Mouse (Mus musculus): ENCODE measurements around the gene Ptcd2. TPM values are rescaled to one million over a fixed set of nuclear protein-coding genes. Genes with fewer than 3 reads are reported as not detected.

Ptcd2 gene
- total and polyA plus RNA-seq, 3 experiments: 32.4 to 58.8 (median 34.7) TPM

- H3K4me1 ChIP-seq (ENCODE audit: insufficient read depth, low read depth, low read length): no peaks in the 10 kb centered on the region
- DNase-seq (ENCODE audit: low spot score) (no peak), ATAC-seq (ENCODE audit: extremely low read depth, insufficient number of reproducible peaks, low FRiP score, poor library complexity, severe bottlenecking) (no peak)
- no peak overlapping the region for H3K4me3 ChIP-seq (ENCODE audit: low read depth, low read length)
- TF ChIP-seq GATA2 (IDR thresholded peaks at IDR 0.05; ENCODE audit: borderline replicate concordance, low read depth, low read length) (no peak), POLR2AphosphoS5 (IDR thresholded peaks at IDR 0.05; ENCODE audit: insufficient replicate concordance, low read depth, low read length) (no peak), CTCF (IDR thresholded peaks at IDR 0.05; ENCODE audit: low read depth, low read length) (no peak), GATA1 (IDR thresholded peaks at IDR 0.05; ENCODE audit: borderline replicate concordance, low read length) (no peak), TAL1 (conservative IDR thresholded peaks at IDR 0.05; ENCODE audit: low read depth, low read length) (no peak)
- no peaks in the 10 kb centered on the region for H3K36me3 ChIP-seq (replicated peaks)
- no peaks in the 10 kb centered on the region for H3K9me3 ChIP-seq (replicated peaks)
- H3K27me3 ChIP-seq (ENCODE audit: insufficient read depth, low read length): peaks cover 3% of the 10 kb centered on the region; the same call in 1 of the 2 replicates
These were observed 57.3 kb downstream of the Ptcd2 start for GRCm38 (mm10) chr13:99287207-99287606.

DNA sequence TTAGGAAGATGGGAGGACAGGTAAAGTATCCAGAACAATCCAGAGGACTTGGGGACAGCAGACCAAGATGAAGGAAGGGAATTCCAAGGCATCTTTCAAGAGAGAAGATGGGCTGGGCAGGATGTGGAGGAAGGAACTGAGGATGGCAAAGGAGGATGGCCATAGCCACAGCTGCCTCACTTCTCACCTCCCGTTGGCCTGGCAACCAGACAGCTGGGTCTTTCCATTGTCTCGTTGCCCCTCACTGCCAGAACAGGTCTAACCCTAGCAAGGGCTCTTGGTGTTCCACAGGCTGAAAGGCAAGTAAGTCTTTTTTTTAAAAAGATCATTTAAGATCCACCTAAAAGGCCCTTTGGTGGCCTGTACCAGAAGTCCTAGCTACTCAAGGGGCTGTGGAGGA, 59.3 kb downstream of the Ptcd2 start:
- DNase-seq (ENCODE audit: low spot score): no peak
- ATAC-seq (ENCODE audit: extremely low read depth, insufficient number of reproducible peaks, low FRiP score, poor library complexity, severe bottlenecking): no peak
- TF ChIP-seq GATA1 (IDR thresholded peaks at IDR 0.05; ENCODE audit: borderline replicate concordance, low read length) (no peak), GATA2 (IDR thresholded peaks at IDR 0.05; ENCODE audit: borderline replicate concordance, low read depth, low read length) (no peak), CTCF (IDR thresholded peaks at IDR 0.05; ENCODE audit: low read depth, low read length) (no peak), TAL1 (conservative IDR thresholded peaks at IDR 0.05; ENCODE audit: low read depth, low read length) (no peak), POLR2AphosphoS5 (IDR thresholded peaks at IDR 0.05; ENCODE audit: insufficient replicate concordance, low read depth, low read length) (no peak)
- Histone ChIP-seq H3K9me3 (replicated peaks) (no peaks in the 10 kb centered on the region), H3K36me3 (replicated peaks) (no peaks in the 10 kb centered on the region), H3K4me3 (ENCODE audit: low read depth, low read length) (no peak overlapping the region), H3K4me1 (ENCODE audit: insufficient read depth, low read depth, low read length) (no peaks in the 10 kb centered on the region), H3K27me3 (ENCODE audit: insufficient read depth, low read length) (peaks cover 2% of the 10 kb centered on the region; the same call in 1 of the 2 replicates)

- Histone ChIP-seq H3K27me3 (ENCODE audit: insufficient read depth, low read length) (peaks cover 2% of the 10 kb centered on the region; the same call in 1 of the 2 replicates), H3K9me3 (replicated peaks) (no peaks in the 10 kb centered on the region), H3K36me3 (replicated peaks) (no peaks in the 10 kb centered on the region), H3K4me3 (ENCODE audit: low read depth, low read length) (no peak overlapping the region), H3K4me1 (ENCODE audit: insufficient read depth, low read depth, low read length) (no peaks in the 10 kb centered on the region)
- TF ChIP-seq GATA1 (IDR thresholded peaks at IDR 0.05; ENCODE audit: borderline replicate concordance, low read length) (no peak), CTCF (IDR thresholded peaks at IDR 0.05; ENCODE audit: low read depth, low read length) (no peak), GATA2 (IDR thresholded peaks at IDR 0.05; ENCODE audit: borderline replicate concordance, low read depth, low read length) (no peak), POLR2AphosphoS5 (IDR thresholded peaks at IDR 0.05; ENCODE audit: insufficient replicate concordance, low read depth, low read length) (no peak), TAL1 (conservative IDR thresholded peaks at IDR 0.05; ENCODE audit: low read depth, low read length) (no peak)
- DNase-seq (ENCODE audit: low spot score) (no peak), ATAC-seq (ENCODE audit: extremely low read depth, insufficient number of reproducible peaks, low FRiP score, poor library complexity, severe bottlenecking) (no peak)
These were observed 59.9 kb downstream of the Ptcd2 start for GRCm38 (mm10) chr13:99284400-99285160.

DNA sequence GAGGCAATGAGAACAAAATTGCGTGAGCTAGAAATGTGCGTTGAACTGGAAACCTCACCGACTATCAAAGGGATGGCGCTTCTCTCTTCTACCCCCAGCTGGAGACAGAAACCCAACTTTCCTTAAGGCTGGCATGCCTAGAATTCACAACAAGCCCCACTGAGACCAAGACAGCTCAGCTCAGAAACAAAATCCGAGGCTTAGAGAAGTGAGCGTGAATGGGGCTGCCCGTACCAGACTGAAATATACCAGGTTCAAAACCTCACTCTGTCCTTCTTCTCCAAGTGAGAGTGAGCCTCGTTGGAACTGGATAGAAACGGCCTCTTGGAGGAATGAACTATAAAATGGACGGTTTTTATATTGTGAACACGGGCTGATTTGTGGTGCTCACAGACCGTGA, 60.6 kb downstream of the Ptcd2 start:
- no peak for DNase-seq (ENCODE audit: low spot score)
- Histone ChIP-seq H3K36me3 (replicated peaks) (no peaks in the 10 kb centered on the region), H3K4me1 (ENCODE audit: insufficient read depth, low read depth, low read length) (no peaks in the 10 kb centered on the region), H3K4me3 (ENCODE audit: low read depth, low read length) (no peak overlapping the region), H3K9me3 (replicated peaks) (no peaks in the 10 kb centered on the region), H3K27me3 (ENCODE audit: insufficient read depth, low read length) (peaks cover 2% of the 10 kb centered on the region)
- ATAC-seq (ENCODE audit: extremely low read depth, insufficient number of reproducible peaks, low FRiP score, poor library complexity, severe bottlenecking): no peak
- TF ChIP-seq POLR2AphosphoS5 (IDR thresholded peaks at IDR 0.05; ENCODE audit: insufficient replicate concordance, low read depth, low read length) (no peak), GATA1 (IDR thresholded peaks at IDR 0.05; ENCODE audit: borderline replicate concordance, low read length) (no peak), CTCF (IDR thresholded peaks at IDR 0.05; ENCODE audit: low read depth, low read length) (no peak), TAL1 (conservative IDR thresholded peaks at IDR 0.05; ENCODE audit: low read depth, low read length) (no peak), GATA2 (IDR thresholded peaks at IDR 0.05; ENCODE audit: borderline replicate concordance, low read depth, low read length) (no peak)

- TF ChIP-seq GATA2 (IDR thresholded peaks at IDR 0.05; ENCODE audit: borderline replicate concordance, low read depth, low read length) (no peak), CTCF (IDR thresholded peaks at IDR 0.05; ENCODE audit: low read depth, low read length) (no peak), TAL1 (conservative IDR thresholded peaks at IDR 0.05; ENCODE audit: low read depth, low read length) (no peak), GATA1 (IDR thresholded peaks at IDR 0.05; ENCODE audit: borderline replicate concordance, low read length) (no peak), POLR2AphosphoS5 (IDR thresholded peaks at IDR 0.05; ENCODE audit: insufficient replicate concordance, low read depth, low read length) (no peak)
- Histone ChIP-seq H3K27me3 (ENCODE audit: insufficient read depth, low read length) (peaks cover 2% of the 10 kb centered on the region), H3K9me3 (replicated peaks) (no peaks in the 10 kb centered on the region), H3K4me1 (ENCODE audit: insufficient read depth, low read depth, low read length) (no peaks in the 10 kb centered on the region), H3K36me3 (replicated peaks) (no peaks in the 10 kb centered on the region), H3K4me3 (ENCODE audit: low read depth, low read length) (no peak overlapping the region)
- DNase-seq (ENCODE audit: low spot score): no peak
- ATAC-seq (ENCODE audit: extremely low read depth, insufficient number of reproducible peaks, low FRiP score, poor library complexity, severe bottlenecking): no peak
These were observed 61.5 kb downstream of the Ptcd2 start for GRCm38 (mm10) chr13:99282961-99283360.

- H3K4me1 ChIP-seq (ENCODE audit: insufficient read depth, low read depth, low read length): no peaks in the 10 kb centered on the region
- no peak for TF ChIP-seq CTCF (IDR thresholded peaks at IDR 0.05; ENCODE audit: low read depth, low read length)
- TF ChIP-seq GATA2 (IDR thresholded peaks at IDR 0.05; ENCODE audit: borderline replicate concordance, low read depth, low read length): no peak
- TF ChIP-seq TAL1 (conservative IDR thresholded peaks at IDR 0.05; ENCODE audit: low read depth, low read length): no peak
- no peak for TF ChIP-seq POLR2AphosphoS5 (IDR thresholded peaks at IDR 0.05; ENCODE audit: insufficient replicate concordance, low read depth, low read length)
- TF ChIP-seq GATA1 (IDR thresholded peaks at IDR 0.05; ENCODE audit: borderline replicate concordance, low read length): no peak
- H3K4me3 ChIP-seq (ENCODE audit: low read depth, low read length): no peak overlapping the region
- peaks cover 2% of the 10 kb centered on the region for H3K27me3 ChIP-seq (ENCODE audit: insufficient read depth, low read length)
- no peak for DNase-seq (ENCODE audit: low spot score)
- no peaks in the 10 kb centered on the region for H3K36me3 ChIP-seq (replicated peaks)
- ATAC-seq (ENCODE audit: extremely low read depth, insufficient number of reproducible peaks, low FRiP score, poor library complexity, severe bottlenecking): no peak
- H3K9me3 ChIP-seq (replicated peaks): no peaks in the 10 kb centered on the region
These were observed 65.2 kb downstream of the Ptcd2 start for GRCm38 (mm10) chr13:99279351-99279750.

All from G1E (cell line).